8 mouse cellular contexts compared by ENCODE assay signal in genomic region chr11:96034116-96034515, GRCm38 (mm10). TPM values are rescaled to one million over a fixed set of nuclear protein-coding genes. Genes with fewer than 3 reads are reported as not detected.
A peak's percentile ranks its signal among the peaks of the same experiment; 100 is the strongest.
DNase-seq lines count a peak whose midpoint lies in the region; ATAC-seq and TF ChIP-seq lines count a peak whose summit lies in the region.

No protein-coding gene starts in this region.

- peaks cover 4% of the 10 kb centered on the region; the same call in 1 of the 2 replicates for H3K36me3 ChIP-seq in kidney, postnatal 0 days (ENCODE audit: insufficient read depth, low read length)
- H3K36me3 ChIP-seq in neural tube, embryonic 12.5 days: peaks cover 6% of the 10 kb centered on the region

- ATAC-seq in kidney, postnatal 0 days (replicated peaks; ENCODE audit: low FRiP score, low read depth): no peak
- ATAC-seq in inflammation-experienced regulatory T-cells, adult 6 months: peak; percentile 9
- ATAC-seq in neural tube, embryonic 12.5 days (ENCODE audit: low FRiP score, low read depth): no peak

- peak overlapping the region; percentile 88 for H3K4me3 ChIP-seq in kidney, postnatal 0 days (replicated peaks; ENCODE audit: low read depth, low read length)
- peak overlapping the region; percentile 75 for H3K4me3 ChIP-seq in neural tube, embryonic 12.5 days

- peak overlapping the region; percentile 95 for H3K4me2 ChIP-seq in kidney, postnatal 0 days (ENCODE audit: low read length)
- peak overlapping the region; percentile 98 for H3K4me2 ChIP-seq in neural tube, embryonic 12.5 days (replicated peaks)

- no peaks in the 10 kb centered on the region for H3K4me1 ChIP-seq in kidney, postnatal 0 days (replicated peaks; ENCODE audit: insufficient read depth, low read length)
- peaks cover 9% of the 10 kb centered on the region for H3K4me1 ChIP-seq in neural tube, embryonic 12.5 days

- 48% methylated on average over 8 of the region's 8 CpGs for WGBS in kidney, postnatal 0 days
- WGBS in neural tube, embryonic 12.5 days: 51% methylated on average over 8 of the region's 8 CpGs

- H3K9ac ChIP-seq in kidney, postnatal 0 days (ENCODE audit: low read depth, low read length): peak overlapping the region; percentile 82; the same call in 1 of the 2 replicates
- peak overlapping the region; percentile 82; the same call in 1 of the 2 replicates for H3K9ac ChIP-seq in neural tube, embryonic 12.5 days

- DNase-seq in kidney, postnatal 0 days (ENCODE audit: low spot score): no peak
- DNase-seq in kidney, adult 9 months: no peak
- peak; percentile 31 for DNase-seq in c-Kit-positive CD71-negative TER-119-negative erythroid progenitor cells, embryonic 14.5 days (ENCODE audit: low read depth)
- no peak for DNase-seq in ovary, postnatal 36 days (ENCODE audit: low spot score)
- DNase-seq in spleen, adult 12 weeks (ENCODE audit: low spot score): no peak
- no peak for DNase-seq in right cerebral cortex, adult 18-20 months

- H3K27me3 ChIP-seq in kidney, postnatal 0 days (ENCODE audit: insufficient read depth, low read length): no peaks in the 10 kb centered on the region
- H3K27me3 ChIP-seq in neural tube, embryonic 12.5 days (replicated peaks): no peaks in the 10 kb centered on the region

- TF ChIP-seq CTCF in kidney, postnatal 0 days (IDR thresholded peaks at IDR 0.05; ENCODE audit: low read depth): no peak

- H3K27ac ChIP-seq in kidney, postnatal 0 days: 0 out of 2 replicates have a peak overlapping the region, but pooled peaks have one; percentile 55
- no peak overlapping the region for H3K27ac ChIP-seq in neural tube, embryonic 12.5 days

- no peaks in the 10 kb centered on the region for H3K9me3 ChIP-seq in kidney, postnatal 0 days (replicated peaks; ENCODE audit: low read length)
- H3K9me3 ChIP-seq in neural tube, embryonic 12.5 days: no peaks in the 10 kb centered on the region

RNA-seq across cellular contexts. Expression of gene Snf8, which starts 0.6 kb away (rescaled TPM):
- polyA plus RNA-seq in kidney, postnatal 0 days (2015; fragmentation: Nextera tagmentation; extraction: Ambion mirVana): 85.8 and 90.6 TPM in 2 replicates
- 10 to 100 TPM; 37.7 to 51.2 (median 42.6) TPM for polyA plus RNA-seq in inflammation-experienced regulatory T-cells, adult 6 months (2017; shearing (Covaris generic))
- polyA plus RNA-seq in neural tube, embryonic 12.5 days (2016; fragmentation: Nextera tagmentation; extraction: Ambion mirVana): 130 and 134 TPM in 2 replicates

RNA-seq across cellular contexts. Expression of gene Gip, which starts 9.8 kb away (rescaled TPM):
- not detected in 2 replicates for polyA plus RNA-seq in kidney, postnatal 0 days (2015; fragmentation: Nextera tagmentation; extraction: Ambion mirVana)
- polyA plus RNA-seq in inflammation-experienced regulatory T-cells, adult 6 months (2017; shearing (Covaris generic)): not detected
- not detected in 2 replicates for polyA plus RNA-seq in neural tube, embryonic 12.5 days (2016; fragmentation: Nextera tagmentation; extraction: Ambion mirVana)

RNA-seq across cellular contexts. Expression of gene Igf2bp1, which starts 28.4 kb away (rescaled TPM):
- polyA plus RNA-seq in kidney, postnatal 0 days (2015; fragmentation: Nextera tagmentation; extraction: Ambion mirVana): 14.9 and 20.5 TPM in 2 replicates
- not detected for polyA plus RNA-seq in inflammation-experienced regulatory T-cells, adult 6 months (2017; shearing (Covaris generic))
- 57.1 and 73.7 TPM in 2 replicates for polyA plus RNA-seq in neural tube, embryonic 12.5 days (2016; fragmentation: Nextera tagmentation; extraction: Ambion mirVana)

RNA-seq across cellular contexts. Expression of gene Ube2z, which starts 31.1 kb away (rescaled TPM):
- 31.7 and 33.2 TPM in 2 replicates for polyA plus RNA-seq in kidney, postnatal 0 days (2015; fragmentation: Nextera tagmentation; extraction: Ambion mirVana)
- polyA plus RNA-seq in inflammation-experienced regulatory T-cells, adult 6 months (2017; shearing (Covaris generic)): 10 to 100 TPM in 2 of 3 experiments, 1 to 10 TPM in 1; 9.6 to 13.1 (median 10.4) TPM
- polyA plus RNA-seq in neural tube, embryonic 12.5 days (2016; fragmentation: Nextera tagmentation; extraction: Ambion mirVana): 35.1 and 42.2 TPM in 2 replicates

RNA-seq across cellular contexts. Expression of gene Atp5g1, which starts 41.4 kb away (rescaled TPM):
- polyA plus RNA-seq in kidney, postnatal 0 days (2015; fragmentation: Nextera tagmentation; extraction: Ambion mirVana): 1,356 and 1,385 TPM in 2 replicates
- polyA plus RNA-seq in inflammation-experienced regulatory T-cells, adult 6 months (2017; shearing (Covaris generic)): 100 to 1,000 TPM; 336 to 391 (median 363) TPM
- 483 and 502 TPM in 2 replicates for polyA plus RNA-seq in neural tube, embryonic 12.5 days (2016; fragmentation: Nextera tagmentation; extraction: Ambion mirVana)

Comparison
In these comparisons a context has a peak if more than half of its experiments do, and no peak if none do; other contexts are left out.
1. RNA of gene Igf2bp1, which starts 28.4 kb away (polyA plus RNA-seq): 57.1 to 73.7 TPM in neural tube, embryonic 12.5 days and 14.9 to 20.5 TPM in kidney, postnatal 0 days; not detected in inflammation-experienced regulatory T-cells, adult 6 months; every median in the first group is over 10 times any median in the second.